Mouse (Mus musculus): ENCODE data around the gene Ctag2.

Gene Ctag2

DNA sequence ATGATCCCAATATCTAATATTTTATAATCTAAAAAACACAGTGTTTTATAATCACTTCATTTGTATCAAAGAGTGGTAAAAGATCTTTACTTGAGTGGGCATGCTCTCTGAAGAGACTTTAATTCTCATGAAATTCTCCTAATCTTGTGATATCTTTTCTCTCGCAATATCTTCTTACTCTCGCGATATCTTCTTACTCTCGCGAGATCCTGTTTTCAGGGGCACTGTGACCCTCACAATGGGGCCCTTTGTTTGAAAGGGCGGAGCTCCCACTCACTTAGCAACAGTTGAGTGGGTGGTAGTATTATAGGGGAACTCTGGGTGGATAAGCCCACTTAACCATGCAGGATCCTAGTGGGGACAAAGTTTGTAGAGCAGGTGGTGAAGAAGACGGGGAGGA is at the start of gene Ctag2:
Ctag2 (plus strand) TSS at position 301 of the 400 bp plus-strand sequence.
- no peak for DNase-seq (ENCODE audit: low spot score)

Measured in urinary bladder, postnatal 25 days (tissue).